9 mouse cellular contexts compared by ENCODE assay signal in genomic region chr12:41485512-41486215, GRCm38 (mm10). TPM values are rescaled to one million over a fixed set of nuclear protein-coding genes. Genes with fewer than 3 reads are reported as not detected.
A peak's percentile ranks its signal among the peaks of the same experiment; 100 is the strongest.
DNase-seq lines count a peak whose midpoint lies in the region; ATAC-seq lines count a peak whose summit lies in the region.
"Had no signal": no experiment of that assay in that cellular context is flagged by ENCODE, and none has a peak within 500 bp of the region (broad histone marks: within the 10 kb centered on the region; RNA-seq: fewer than 3 reads in every experiment).

No protein-coding gene starts in this region.

- peak overlapping the region; percentile 80 for H3K9ac ChIP-seq in hindbrain, embryonic 14.5 days

- no peaks in the 10 kb centered on the region for H3K9me3 ChIP-seq in hindbrain, embryonic 14.5 days (ENCODE audit: control insufficient read depth, low read length)

- 7% methylated on average over 12 of the region's 12 CpGs for WGBS in hindbrain, embryonic 14.5 days

- no peaks in the 10 kb centered on the region for H3K36me3 ChIP-seq in hindbrain, embryonic 14.5 days (replicated peaks; ENCODE audit: control insufficient read depth, insufficient read depth)

- H3K27ac ChIP-seq in hindbrain, embryonic 14.5 days: peak overlapping the region; percentile 88

- DNase-seq in adrenal gland, adult (ENCODE audit: inconsistent age in 2 of 2, low spot score in 1 of 2): peak; percentile 84 to 94
- peak; percentile 73 to 83 for DNase-seq in cerebellum, postnatal 14 days
- DNase-seq in frontal cortex, postnatal 36 days (ENCODE audit: low spot score in 2 of 2): peak; percentile 80 to 85
- peak; percentile 81 for DNase-seq in hindbrain, embryonic 14.5 days (ENCODE audit: low spot score)
- DNase-seq in left cerebral cortex, adult 11 months (ENCODE audit: low spot score): peak; percentile 72
- DNase-seq in lung, postnatal 10 days: peak; percentile 63
- peak; percentile 68 for DNase-seq in right cerebral cortex, postnatal 14 days
- no peak for DNase-seq in urinary bladder, postnatal 10 days (ENCODE audit: low spot score)

- H3K4me2 ChIP-seq in hindbrain, embryonic 14.5 days (replicated peaks): peak overlapping the region; percentile 76

- H3K27me3 ChIP-seq in hindbrain, embryonic 14.5 days (ENCODE audit: control insufficient read depth, insufficient read depth, low read length): no peaks in the 10 kb centered on the region

- H3K4me1 ChIP-seq in hindbrain, embryonic 14.5 days (replicated peaks; ENCODE audit: control insufficient read depth, insufficient read depth, low read length): peaks cover 22% of the 10 kb centered on the region

- peak overlapping the region; percentile 55 for H3K4me3 ChIP-seq in hindbrain, embryonic 14.5 days (replicated peaks; ENCODE audit: low read length)
- H3K4me3 ChIP-seq: erythroblast, embryonic 14.5 days had no signal

- ATAC-seq in hindbrain, embryonic 14.5 days (ENCODE audit: low FRiP score): peak; percentile 94

RNA-seq across cellular contexts. Expression of gene Lrrn3, which starts 0.6 kb away (rescaled TPM):
- 102 and 121 TPM in 2 replicates for polyA plus RNA-seq in hindbrain, embryonic 14.5 days (2014; fragmentation: Nextera tagmentation; extraction: Ambion mirVana)
- polyA plus RNA-seq: erythroblast, embryonic 14.5 days had no signal
